Mouse (Mus musculus) Muller cell, postnatal 12 days (primary cell): ENCODE results near the gene Plekhg1.

Source experiments
- DNase-seq: peaks from one replicate; pipeline ENCODE4 v3.0.0-alpha.2; 2015; ENCODE audit errors: inconsistent ontology term

Gene Plekhg1

GRCm38 (mm10) chr10:3956471-3956870 is 216.3 kb downstream of the Plekhg1 start:
- DNase-seq: no peak

DNA sequence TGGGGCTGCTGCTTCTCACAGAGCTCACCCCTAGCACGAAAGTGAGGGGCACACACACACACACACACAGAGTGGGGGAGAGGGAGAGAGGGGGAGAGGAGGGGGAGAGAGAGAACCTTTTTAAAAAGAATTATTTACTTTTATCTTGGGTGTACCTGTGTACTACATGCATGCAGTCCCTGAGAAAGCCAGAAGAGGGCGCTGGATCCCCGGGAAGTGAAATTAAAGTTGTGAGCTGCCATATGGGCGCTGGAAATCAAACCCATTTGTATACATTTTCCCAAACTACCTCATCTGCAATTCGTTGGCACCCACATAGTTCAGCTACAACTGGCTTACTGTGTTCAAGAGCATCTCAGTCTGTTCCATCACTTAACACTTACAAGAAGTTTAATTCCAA is 218.4 kb downstream of the Plekhg1 start:
- DNase-seq: no peak

- no peak for DNase-seq
These were observed 228.9 kb downstream of the Plekhg1 start for GRCm38 (mm10) chr10:3969026-3969425.

DNA sequence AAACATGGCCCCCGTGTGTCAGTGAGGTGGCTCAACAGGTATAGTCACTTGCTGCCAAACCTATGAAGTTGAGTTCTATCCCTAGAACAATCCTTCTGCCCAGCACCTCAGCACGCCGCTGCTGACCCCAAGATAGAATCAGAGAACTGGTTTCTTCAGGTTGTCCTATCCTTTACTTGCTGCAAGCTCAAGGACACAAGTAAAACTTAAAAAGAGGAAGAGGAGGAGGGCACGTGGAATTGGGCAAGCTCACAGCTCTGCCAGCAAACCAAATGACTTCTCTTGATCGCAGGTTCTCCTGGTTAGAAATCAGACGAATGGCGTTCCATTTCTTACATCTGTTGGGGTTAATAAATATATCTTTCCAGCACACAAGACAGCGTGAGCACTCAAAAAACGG is 232.1 kb downstream of the Plekhg1 start:
- no peak for DNase-seq

DNA sequence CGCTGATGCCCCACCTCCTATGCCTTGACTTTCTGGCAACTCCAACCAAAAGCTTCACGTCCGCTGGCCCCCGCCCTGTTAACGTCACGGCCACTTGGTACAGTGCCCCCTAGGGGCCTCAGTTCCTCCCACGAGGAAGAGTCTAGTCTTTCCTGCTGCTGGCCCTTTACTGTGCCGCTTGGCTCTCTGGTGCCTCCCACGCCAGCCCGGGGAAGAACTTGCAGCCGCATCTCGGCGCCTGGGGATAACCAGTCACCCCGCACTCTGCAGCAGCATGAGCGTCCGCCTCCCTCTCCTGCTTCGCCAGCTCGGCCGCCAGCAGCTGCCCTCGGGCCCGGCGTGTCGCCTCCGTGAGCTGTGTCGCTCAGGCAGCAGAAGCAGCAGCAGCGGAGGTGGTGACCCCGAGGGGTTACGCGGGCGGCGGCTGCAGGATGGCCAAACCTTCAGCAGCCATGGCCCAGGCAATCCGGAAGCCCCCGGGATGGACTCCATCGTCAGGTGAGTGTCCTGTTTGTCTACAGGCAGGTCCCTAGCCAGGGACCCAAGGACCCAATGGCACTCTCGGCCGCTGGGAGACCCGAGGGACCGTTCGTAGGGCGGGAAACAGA is 232.9 kb downstream of the Plekhg1 start, which contains the start of gene Mthfd1l:
TSS of gene Mthfd1l (plus strand) at position 138 of the 608 bp plus-strand sequence.
- peak; percentile 90 for DNase-seq

GRCm38 (mm10) chr10:3973589-3974070 is 233.5 kb downstream of the Plekhg1 start:
- peak; percentile 96 for DNase-seq

GRCm38 (mm10) chr10:3974380-3974779 is 234.2 kb downstream of the Plekhg1 start:
- no peak for DNase-seq

GRCm38 (mm10) chr10:3975898-3976622 is 235.9 kb downstream of the Plekhg1 start:
- peak; percentile 7 for DNase-seq

DNA sequence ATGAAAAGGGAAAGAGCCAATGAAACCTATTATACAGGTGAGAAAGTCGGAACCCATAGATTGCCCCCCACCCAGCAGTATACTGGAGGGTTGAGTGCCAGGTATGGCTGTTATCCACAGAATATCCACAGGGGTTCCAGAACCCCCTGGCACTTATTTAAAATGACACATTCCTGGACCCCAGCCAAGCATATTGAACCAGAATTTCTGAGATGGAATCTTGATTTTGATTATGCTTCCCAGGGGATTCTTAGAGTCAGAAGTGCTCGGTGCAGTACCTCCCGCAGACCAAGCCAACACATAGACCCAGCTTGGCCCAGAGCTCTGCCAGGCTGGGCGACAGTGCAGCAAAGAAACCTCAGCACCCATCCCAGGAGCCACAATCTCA is 236.5 kb downstream of the Plekhg1 start:
- no peak for DNase-seq

- DNase-seq: peak; percentile 32
These were observed 238.2 kb downstream of the Plekhg1 start for GRCm38 (mm10) chr10:3978326-3978725.

DNA sequence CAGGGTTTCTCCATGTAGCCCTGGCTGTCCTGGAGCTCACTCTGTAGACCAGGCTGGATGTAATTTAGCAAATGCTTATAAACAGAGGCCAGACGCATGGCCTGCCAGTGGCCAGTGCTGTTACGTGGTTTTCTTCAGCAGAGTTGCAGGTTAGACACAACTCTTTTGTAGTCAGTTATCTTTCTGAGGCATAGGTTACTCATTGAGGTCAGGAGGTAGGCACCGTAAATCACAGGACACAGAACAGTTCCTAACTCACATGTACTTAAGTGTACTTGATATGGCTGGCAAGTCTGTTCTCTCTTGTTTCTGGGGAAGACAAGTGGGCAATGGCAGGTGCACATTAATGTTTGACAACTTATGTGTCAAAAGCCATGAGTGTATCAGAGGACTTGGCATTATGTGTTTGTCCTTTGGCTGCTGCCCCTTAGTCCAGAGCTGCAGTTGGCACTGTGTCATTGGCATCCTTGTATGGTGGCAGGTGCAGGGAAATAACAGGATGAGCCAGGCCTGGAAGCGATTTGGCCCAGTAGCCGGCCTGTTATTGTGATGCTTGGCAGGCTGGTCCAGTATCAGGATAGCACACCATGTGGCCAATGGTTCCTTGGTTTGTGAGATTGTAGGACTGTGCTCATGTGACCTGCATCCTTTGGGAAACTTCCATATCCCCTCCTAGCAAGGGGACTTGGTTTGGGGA is 238.8 kb downstream of the Plekhg1 start:
- peak; percentile 52 for DNase-seq

- DNase-seq: no peak
These were observed 240.1 kb downstream of the Plekhg1 start for GRCm38 (mm10) chr10:3980231-3980630.

DNA sequence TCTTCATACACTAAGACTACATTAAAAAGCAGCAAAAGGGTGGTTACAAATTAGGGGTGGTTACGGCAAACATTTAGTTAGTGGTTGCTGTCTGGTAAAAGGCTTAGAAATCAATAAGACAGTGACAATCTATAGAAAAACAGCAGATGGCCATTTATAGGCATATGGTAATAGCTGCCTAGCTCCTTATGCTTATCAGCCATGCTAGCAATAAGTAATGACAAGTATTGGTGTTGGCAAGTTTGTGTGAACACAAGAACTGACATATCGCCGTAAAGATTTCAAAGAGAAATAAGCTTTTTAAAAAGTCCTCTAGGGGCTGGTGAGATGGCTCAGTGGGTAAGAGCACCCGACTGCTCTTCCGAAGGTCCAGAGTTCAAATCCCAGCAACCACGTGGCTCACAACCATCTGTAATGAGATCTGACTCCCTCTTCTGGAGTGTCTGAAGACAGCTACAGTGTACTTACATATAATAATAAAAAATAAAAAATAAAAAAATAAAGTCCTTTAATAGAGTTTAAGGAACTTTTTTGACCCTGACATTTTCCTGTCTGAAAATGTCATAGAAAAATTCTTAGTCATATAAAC is 250.2 kb downstream of the Plekhg1 start:
- DNase-seq: no peak

- DNase-seq: no peak
These were observed 253.4 kb downstream of the Plekhg1 start for GRCm38 (mm10) chr10:3993365-3994102.

DNA sequence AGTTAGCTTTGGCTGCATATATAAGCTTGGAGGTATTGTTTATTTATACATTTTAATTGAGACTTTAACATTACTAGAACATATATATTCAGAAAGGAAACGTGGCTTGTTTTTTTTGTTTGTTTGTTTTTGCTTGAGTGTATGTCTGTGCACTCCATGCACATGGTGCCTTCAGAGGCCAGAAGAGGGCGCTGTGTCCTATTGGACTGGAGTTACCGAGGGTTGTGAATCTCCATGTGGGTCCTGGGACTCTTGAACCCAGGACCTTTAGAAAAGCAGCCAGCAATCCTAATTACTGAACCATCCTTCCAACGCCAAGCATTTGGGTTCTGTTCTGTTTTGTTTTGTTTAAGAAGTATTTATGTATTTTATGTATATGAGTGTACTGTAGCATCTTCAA is 255.1 kb downstream of the Plekhg1 start:
- no peak for DNase-seq

GRCm38 (mm10) chr10:3996170-3996876 is 256.2 kb downstream of the Plekhg1 start:
- peak; percentile 47 for DNase-seq

DNA sequence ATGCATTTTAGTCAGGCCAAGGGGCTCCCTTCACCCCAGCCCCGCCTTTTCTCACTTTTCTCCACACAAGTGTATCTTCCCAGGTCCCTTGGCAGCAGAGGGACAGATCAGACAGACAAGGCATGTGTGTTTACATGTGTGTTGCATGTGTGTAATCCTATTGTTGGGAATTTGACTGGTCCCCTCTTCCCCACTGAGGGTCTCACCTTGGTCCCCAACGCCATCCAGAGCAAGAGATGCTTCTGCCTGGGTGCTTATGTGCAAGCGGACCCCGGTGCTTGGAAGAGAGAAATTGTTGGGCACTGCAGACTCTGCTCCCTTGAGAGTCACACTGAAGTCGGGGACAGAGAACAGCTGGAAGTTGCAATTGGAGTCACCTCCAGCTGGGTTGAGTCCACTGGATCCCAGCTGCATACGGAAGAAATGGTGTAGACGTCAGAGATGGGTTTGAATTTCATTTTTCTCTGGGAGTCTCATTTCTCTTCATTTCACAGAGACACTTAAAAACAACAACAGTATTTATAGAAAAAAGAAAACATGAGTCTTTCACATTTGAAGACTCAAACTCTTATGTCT is 257.8 kb downstream of the Plekhg1 start:
- DNase-seq: no peak

DNA sequence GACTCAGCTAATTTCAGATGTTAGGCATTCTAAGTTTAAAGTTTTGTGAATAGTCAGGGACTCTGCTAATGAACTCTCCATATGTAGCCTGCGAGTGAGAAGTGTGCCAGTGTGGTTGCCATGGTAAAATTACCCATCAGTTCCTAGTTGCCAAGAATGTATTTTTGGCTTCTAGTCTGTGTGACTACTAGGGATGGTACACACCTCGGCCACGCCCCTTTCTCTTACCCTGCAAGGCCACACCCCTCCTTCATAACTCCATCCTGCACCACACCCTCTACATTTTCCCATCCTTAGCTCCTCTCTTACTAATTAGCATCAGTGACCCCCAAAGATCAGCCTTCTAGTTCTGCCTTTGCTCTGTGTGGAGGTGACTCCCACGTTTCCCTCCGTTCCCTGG is 262.5 kb downstream of the Plekhg1 start:
- DNase-seq: no peak

DNA sequence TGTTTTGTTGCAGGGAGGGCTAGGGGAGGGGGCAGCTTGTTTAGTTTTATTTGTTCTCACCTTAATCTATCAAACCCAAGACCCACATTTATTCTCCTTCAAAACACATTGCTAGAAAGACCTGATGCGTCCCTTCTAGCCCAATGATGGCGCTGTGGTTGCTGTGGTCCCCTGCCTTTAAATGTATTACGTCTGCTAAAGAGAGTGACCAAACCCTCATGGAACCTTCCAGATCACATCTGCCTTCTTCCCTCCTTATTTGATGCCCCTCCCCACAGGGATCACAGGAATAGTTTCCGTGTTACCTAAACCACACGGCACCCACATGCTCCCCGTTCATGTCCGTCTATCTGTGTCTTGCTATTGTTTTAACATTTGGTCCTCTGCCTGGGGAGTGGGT is 265.0 kb downstream of the Plekhg1 start:
- no peak for DNase-seq

- DNase-seq: no peak
These were observed 266.3 kb downstream of the Plekhg1 start for GRCm38 (mm10) chr10:4006296-4007015.
